Mouse (Mus musculus): ENCODE data around the gene Snapc3. TPM values are rescaled to one million over a fixed set of nuclear protein-coding genes. Genes with fewer than 3 reads are reported as not detected.
"Not testable (repeated sequence)": the region's sequence is repeated elsewhere in the genome, so short reads cannot be mapped to it uniquely, and the experiment has no call there.

The Snapc3 gene
- total and polyA plus RNA-seq, 2 experiments from 2014 or later, result 23.6 to 34.6 TPM

GRCm38 (mm10) chr4:83512644-83513043, 95.1 kb downstream of the Snapc3 start:
- H3K4me3 ChIP-seq (ENCODE audit: low read depth, low read length), result no peak overlapping the region
- no peaks in the 10 kb centered on the region for H3K9me3 ChIP-seq (replicated peaks; ENCODE audit: control insufficient read depth, low read length)
- WGBS, result 44% methylated on average over 2 of the region's 2 CpGs
- H3K4me2 ChIP-seq (ENCODE audit: low read depth, low read length), result no peak overlapping the region
- H3K27me3 ChIP-seq (ENCODE audit: control insufficient read depth, insufficient read depth, low read length), result no peaks in the 10 kb centered on the region
- no peak overlapping the region for H3K9ac ChIP-seq (replicated peaks; ENCODE audit: low read depth, low read length)
- H3K27ac ChIP-seq (ENCODE audit: low read depth), result no peak overlapping the region
- TF ChIP-seq EP300 (IDR thresholded peaks at IDR 0.05; ENCODE audit: low read depth) (no peak), CTCF (IDR thresholded peaks at IDR 0.05; ENCODE audit: low read depth) (no peak)
- DNase-seq (ENCODE audit: low spot score) (no peak), ATAC-seq (ENCODE audit: insufficient read depth, low read depth) (no peak)
- no peaks in the 10 kb centered on the region for H3K36me3 ChIP-seq (replicated peaks; ENCODE audit: control insufficient read depth, insufficient read depth, low read length)
- no peaks in the 10 kb centered on the region for H3K4me1 ChIP-seq (ENCODE audit: control insufficient read depth, insufficient read depth)

GRCm38 (mm10) chr4:83514183-83514582, 96.7 kb downstream of the Snapc3 start:
- H3K36me3 ChIP-seq (replicated peaks; ENCODE audit: control insufficient read depth, insufficient read depth, low read length), result no peaks in the 10 kb centered on the region

GRCm38 (mm10) chr4:83514976-83515669, 97.6 kb downstream of the Snapc3 start:
- Histone ChIP-seq H3K27ac (ENCODE audit: low read depth) (no peak overlapping the region), H3K9me3 (replicated peaks; ENCODE audit: control insufficient read depth, low read length) (no peaks in the 10 kb centered on the region), H3K9ac (replicated peaks; ENCODE audit: low read depth, low read length) (no peak overlapping the region), H3K36me3 (replicated peaks; ENCODE audit: control insufficient read depth, insufficient read depth, low read length) (no peaks in the 10 kb centered on the region), H3K27me3 (ENCODE audit: control insufficient read depth, insufficient read depth, low read length) (no peaks in the 10 kb centered on the region), H3K4me2 (ENCODE audit: low read depth, low read length) (no peak overlapping the region), H3K4me3 (ENCODE audit: low read depth, low read length) (no peak overlapping the region), H3K4me1 (ENCODE audit: control insufficient read depth, insufficient read depth) (no peaks in the 10 kb centered on the region)
- TF ChIP-seq EP300 (IDR thresholded peaks at IDR 0.05; ENCODE audit: low read depth), result no peak
- peak; percentile 51 for TF ChIP-seq CTCF (IDR thresholded peaks at IDR 0.05; ENCODE audit: low read depth)
- 74% methylated on average over 10 of the region's 10 CpGs for WGBS
- ATAC-seq (ENCODE audit: insufficient read depth, low read depth) (no peak), DNase-seq (ENCODE audit: low spot score) (no peak)

More at GRCm38 (mm10) chr4:83514183-83514582, 96.7 kb downstream of the Snapc3 start:
- WGBS, result 58% methylated on average over 1 of the region's 1 CpGs
- no peaks in the 10 kb centered on the region for H3K9me3 ChIP-seq (replicated peaks; ENCODE audit: control insufficient read depth, low read length)
- H3K9ac ChIP-seq (replicated peaks; ENCODE audit: low read depth, low read length), result no peak overlapping the region
- H3K4me2 ChIP-seq (ENCODE audit: low read depth, low read length), result no peak overlapping the region
- DNase-seq (ENCODE audit: low spot score), result no peak
- H3K4me1 ChIP-seq (ENCODE audit: control insufficient read depth, insufficient read depth), result no peaks in the 10 kb centered on the region
- no peaks in the 10 kb centered on the region for H3K27me3 ChIP-seq (ENCODE audit: control insufficient read depth, insufficient read depth, low read length)
- no peak overlapping the region for H3K27ac ChIP-seq (ENCODE audit: low read depth)
- H3K4me3 ChIP-seq (ENCODE audit: low read depth, low read length), result no peak overlapping the region
- TF ChIP-seq EP300 (IDR thresholded peaks at IDR 0.05; ENCODE audit: low read depth), result no peak
- TF ChIP-seq CTCF (IDR thresholded peaks at IDR 0.05; ENCODE audit: low read depth), result no peak
- ATAC-seq (ENCODE audit: insufficient read depth, low read depth), result no peak

- not testable (repeated sequence) for H3K27ac ChIP-seq (ENCODE audit: low read depth); H3K9me3 ChIP-seq (replicated peaks; ENCODE audit: control insufficient read depth, low read length); ATAC-seq (ENCODE audit: insufficient read depth, low read depth); H3K4me3 ChIP-seq (ENCODE audit: low read depth, low read length); H3K4me2 ChIP-seq (ENCODE audit: low read depth, low read length); H3K27me3 ChIP-seq (ENCODE audit: control insufficient read depth, insufficient read depth, low read length); H3K4me1 ChIP-seq (ENCODE audit: control insufficient read depth, insufficient read depth); H3K36me3 ChIP-seq (replicated peaks; ENCODE audit: control insufficient read depth, insufficient read depth, low read length); DNase-seq (ENCODE audit: low spot score); H3K9ac ChIP-seq (replicated peaks; ENCODE audit: low read depth, low read length)
- 92% methylated on average over 5 of the region's 6 CpGs for WGBS
Observed at GRCm38 (mm10) chr4:83516144-83516543, 98.6 kb downstream of the Snapc3 start.

Other genes with a start within 250 kb of the Snapc3 start
- gene Ttc39b, start 93.5 kb upstream of the Snapc3 start, total RNA-seq (2014; rRNA removed; ENCODE audit: low replicate concordance), result 2.9 and 4.3 TPM in 2 replicates
- gene Ttc39b, start 93.5 kb upstream of the Snapc3 start, polyA plus RNA-seq (2015; fragmentation: Nextera tagmentation; extraction: Ambion mirVana), result 3.0 and 4.1 TPM in 2 replicates
- gene Psip1, start 68.7 kb downstream of the Snapc3 start, total RNA-seq (2014; rRNA removed; ENCODE audit: low replicate concordance), result 20.3 and 52.5 TPM in 2 replicates
- gene Psip1, start 68.7 kb downstream of the Snapc3 start, polyA plus RNA-seq (2015; fragmentation: Nextera tagmentation; extraction: Ambion mirVana), result 39.5 and 42.9 TPM in 2 replicates
- gene Ccdc171, start 107.8 kb downstream of the Snapc3 start, total RNA-seq (2014; rRNA removed; ENCODE audit: low replicate concordance), result 0.46 and 2.0 TPM in 2 replicates
- 1.2 and 2.0 TPM in 2 replicates for gene Ccdc171, start 107.8 kb downstream of the Snapc3 start, polyA plus RNA-seq (2015; fragmentation: Nextera tagmentation; extraction: Ambion mirVana)

All from heart, postnatal 0 days (tissue).